Mouse (Mus musculus): ENCODE measurements at regions not wholly inside any gene's neighbourhood (a gene's known extent, or its start where the extent isn't known, plus 50 kb on each side); places are given as distances from the start of the nearest gene placed in this dataset.

DNA sequence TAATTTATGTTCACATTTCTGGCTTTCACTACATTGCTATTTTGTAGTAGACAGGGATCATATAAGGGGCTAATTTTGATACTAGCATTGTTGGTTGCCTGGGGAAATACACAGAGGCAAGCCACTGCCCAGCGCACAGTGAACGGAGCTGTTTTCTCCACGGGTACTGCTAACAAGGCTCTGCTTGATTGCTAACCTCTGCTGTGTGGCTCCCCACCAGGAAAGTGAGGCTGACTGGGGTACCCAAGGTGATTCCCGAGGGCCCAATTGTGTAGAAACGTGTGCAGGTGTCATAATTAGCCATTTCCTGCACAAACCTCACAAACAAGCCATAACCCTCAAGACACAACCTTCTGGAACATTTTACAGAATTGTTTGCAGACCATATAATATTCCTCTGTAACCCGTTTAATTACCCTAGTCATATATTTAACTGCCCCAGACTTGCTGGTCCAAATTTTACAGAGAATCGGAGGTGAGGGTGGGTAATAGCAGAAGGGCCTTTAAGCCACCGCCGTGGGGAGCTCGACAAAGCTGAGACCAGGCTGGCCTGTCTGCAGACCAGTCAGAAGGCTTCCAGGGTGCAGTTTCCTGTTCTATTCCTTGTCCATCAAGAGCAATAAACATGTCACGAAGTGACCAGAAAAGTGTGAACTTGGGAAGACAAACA, 170.9 kb downstream of the Fam169b start:
- no peak for DNase-seq (ENCODE audit: extremely low spot score)

GRCm38 (mm10) chr7:68440661-68441150, 167.1 kb downstream of the Fam169b start:
- DNase-seq (ENCODE audit: extremely low spot score), result peak; percentile 42

- no peak for DNase-seq (ENCODE audit: extremely low spot score)
These were observed 155.3 kb downstream of the Fam169b start for GRCm38 (mm10) chr7:68428946-68429345.

DNA sequence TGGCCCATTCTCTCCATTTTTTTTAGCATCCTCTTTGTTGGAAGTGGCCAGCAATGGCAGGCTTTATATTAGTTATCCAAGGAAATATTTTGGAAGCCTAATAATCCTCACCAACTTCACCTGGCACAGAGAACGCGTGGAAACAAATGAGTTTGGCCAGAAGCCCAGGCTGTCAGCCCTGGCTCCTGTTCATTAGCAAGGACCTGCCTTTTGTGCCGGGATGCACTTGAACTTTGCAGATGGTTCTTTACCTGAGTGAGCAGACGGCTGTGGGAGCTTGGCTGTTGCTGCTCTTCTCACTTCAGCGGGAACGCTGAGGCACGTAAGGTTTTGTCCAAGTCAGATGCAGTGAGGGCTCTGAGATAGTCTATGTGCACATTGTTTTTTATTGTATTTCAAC, 142.3 kb downstream of the Fam169b start:
- DNase-seq (ENCODE audit: extremely low spot score), result no peak

- DNase-seq (ENCODE audit: extremely low spot score), result no peak
These were observed 139.1 kb downstream of the Fam169b start for GRCm38 (mm10) chr7:68412786-68413185.
